Mouse (Mus musculus) thymus, adult 2 months (tissue): Measurements from ENCODE around the gene Klk1b8.

Experiments used
- CTCF ChIP-seq: fragments of 200-500 bp; IDR thresholded peaks from 2 replicates; pipeline ENCODE4 v1.5.1; 2012; ENCODE audit warnings: mild to moderate bottlenecking, control low read depth, low read length, moderate library complexity, borderline replicate concordance; ENCODE audit not compliant: control insufficient read depth, poor library complexity, insufficient read depth; ENCODE audit errors: extremely low read depth
- POLR2A ChIP-seq: fragments of 200-500 bp; IDR thresholded peaks from 2 replicates; pipeline ENCODE4 v1.6.1; 2012; ENCODE audit warnings: mild to moderate bottlenecking, low read length, control low read depth, moderate library complexity; ENCODE audit not compliant: control insufficient read depth, poor library complexity, insufficient read depth; ENCODE audit errors: extremely low read depth

GRCm38 (mm10) chr7:43933440-43933839, 17.0 kb upstream of the Klk1b8 start, which contains the start of gene Klk15:
- TF ChIP-seq CTCF (no peak), POLR2A (no peak)
